Mouse (Mus musculus) lung, postnatal 4 days (tissue): ENCODE measurements around the gene Slc26a10.
"Not testable (repeated sequence)": the region's sequence is repeated elsewhere in the genome, so short reads cannot be mapped to it uniquely, and the experiment has no call there.

ENCODE experiments used
- DNase-seq, 2 experiments: peaks; one replicate each; pipeline ENCODE4 v3.0.0; 2021

The Slc26a10 gene

GRCm38 (mm10) chr10:127197505-127198110 lies 17.2 kb upstream of the Slc26a10 start:
- no peak for DNase-seq

- DNase-seq = no peak
These were observed 16.7 kb upstream of the Slc26a10 start for GRCm38 (mm10) chr10:127197104-127197503.

- peak; percentile 75 to 83 for DNase-seq
These were observed 15.9 kb upstream of the Slc26a10 start for GRCm38 (mm10) chr10:127196392-127196791.

- DNase-seq = peak; percentile 42 to 52
These were observed 15.1 kb upstream of the Slc26a10 start, which contains the start of gene Dtx3 for GRCm38 (mm10) chr10:127195328-127196129. TSS of gene Dtx3 (minus strand) at chr10:127195728.

- DNase-seq = peak; percentile 74 to 80
These were observed 14.2 kb upstream of the Slc26a10 start for GRCm38 (mm10) chr10:127194428-127195327.

GRCm38 (mm10) chr10:127193011-127193410 lies 12.6 kb upstream of the Slc26a10 start:
- DNase-seq = no peak

- DNase-seq = not testable (repeated sequence)
These were observed 11.5 kb upstream of the Slc26a10 start for GRCm38 (mm10) chr10:127192057-127192328.

- no peak for DNase-seq
These were observed 11.0 kb upstream of the Slc26a10 start for GRCm38 (mm10) chr10:127191191-127192056.

GRCm38 (mm10) chr10:127190398-127191190 lies 10.1 kb upstream of the Slc26a10 start:
- DNase-seq = no peak

GRCm38 (mm10) chr10:127189651-127190381 lies 9.4 kb upstream of the Slc26a10 start, which contains the start of gene Arhgef25:
TSS of gene Arhgef25 (minus strand) at chr10:127190083.
- peak; percentile 69 to 85 for DNase-seq

- DNase-seq = peak; percentile 59 to 74
These were observed 8.7 kb upstream of the Slc26a10 start for GRCm38 (mm10) chr10:127189116-127189650.

GRCm38 (mm10) chr10:127188465-127189115 lies 8.1 kb upstream of the Slc26a10 start:
- peak; percentile 68 to 77 for DNase-seq

GRCm38 (mm10) chr10:127188079-127188453 lies 7.6 kb upstream of the Slc26a10 start:
- no peak for DNase-seq

- DNase-seq = no peak
These were observed 7.1 kb upstream of the Slc26a10 start for GRCm38 (mm10) chr10:127187371-127188078.

- DNase-seq = no peak
These were observed 6.0 kb upstream of the Slc26a10 start for GRCm38 (mm10) chr10:127186451-127186850.

GRCm38 (mm10) chr10:127185506-127185905 lies 5.1 kb upstream of the Slc26a10 start:
- no peak for DNase-seq

GRCm38 (mm10) chr10:127185101-127185500 lies 4.7 kb upstream of the Slc26a10 start:
- no peak for DNase-seq

GRCm38 (mm10) chr10:127183759-127184158 lies 3.3 kb upstream of the Slc26a10 start:
- DNase-seq = no peak

- DNase-seq = no peak
These were observed 2.2 kb upstream of the Slc26a10 start for GRCm38 (mm10) chr10:127182624-127183023.
